Mouse (Mus musculus) olfactory bulb, adult 2 months (tissue): ENCODE data around the gene Rab38.

Experiments
- CTCF ChIP-seq: fragments of 200-500 bp; IDR thresholded peaks from 2 replicates; pipeline ENCODE4 v1.5.1; 2012; ENCODE audit warnings: low read depth, mild to moderate bottlenecking, low read length, moderate library complexity; ENCODE audit not compliant: insufficient read depth
- POLR2A ChIP-seq: fragments of 200-500 bp; IDR thresholded peaks from 2 replicates; pipeline ENCODE4 v1.6.1; 2012; ENCODE audit warnings: mild to moderate bottlenecking, low read depth, low read length, moderate library complexity; ENCODE audit not compliant: insufficient read depth

DNA sequence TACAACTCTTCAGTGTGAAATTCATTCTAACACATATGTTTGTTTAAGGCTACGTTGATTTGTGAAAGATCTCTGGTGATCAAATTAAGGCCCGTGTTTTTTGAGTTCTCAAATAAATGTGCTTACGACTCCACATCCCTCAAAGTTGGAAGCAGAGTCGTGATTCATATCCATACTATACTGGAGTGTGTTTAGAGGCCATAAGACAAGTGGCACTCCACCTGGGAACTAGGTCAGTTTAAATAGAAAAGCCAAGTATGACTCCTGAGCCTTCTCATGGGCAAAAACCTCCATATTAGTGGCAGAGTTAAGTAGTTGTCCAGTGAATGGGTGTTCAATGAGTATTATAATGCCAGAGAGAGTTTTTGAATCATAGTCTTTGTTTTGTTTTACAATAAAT lies 13.4 kb downstream of the Rab38 start:
- TF ChIP-seq CTCF (no peak), POLR2A (no peak)
